Mouse (Mus musculus) testis, adult 2 months (tissue): ENCODE measurements at regions not wholly inside any gene's neighbourhood (a gene's known extent, or its start where the extent isn't known, plus 50 kb on each side); places are given as distances from the start of the nearest gene placed in this dataset.

Experiments
- H3K27ac ChIP-seq: fragments of 200-500 bp; 2 replicates; pipeline ENCODE4 v1.5.1; 2012; ENCODE audit warnings: low read depth, low read length; ENCODE audit not compliant: control insufficient read depth, insufficient read depth
- H3K27me3 ChIP-seq: fragments of 200-500 bp; 2 replicates; pipeline ENCODE4 v1.6.1; 2012; ENCODE audit warnings: mild to moderate bottlenecking, low read length, moderate library complexity; ENCODE audit not compliant: control insufficient read depth, insufficient read depth
- H3K36me3 ChIP-seq: fragments of 200-500 bp; 2 replicates; pipeline ENCODE4 v1.6.1; 2012; ENCODE audit warnings: mild to moderate bottlenecking, low read length; ENCODE audit not compliant: control insufficient read depth, insufficient read depth
- H3K4me1 ChIP-seq: fragments of 200-500 bp; 2 replicates; pipeline ENCODE4 v1.6.1; 2012; ENCODE audit warnings: low read length; ENCODE audit not compliant: control insufficient read depth, insufficient read depth
- H3K4me3 ChIP-seq: fragments of 200-500 bp; 2 replicates; pipeline ENCODE4 v1.5.1; 2012; ENCODE audit warnings: low read depth, mild to moderate bottlenecking, low read length, moderate library complexity, mixed read lengths; ENCODE audit not compliant: control insufficient read depth
- CTCF ChIP-seq: fragments of 200-500 bp; IDR thresholded peaks from 2 replicates; pipeline ENCODE4 v1.5.1; 2012; ENCODE audit warnings: low read depth, mild to moderate bottlenecking, inconsistent platforms, low read length, moderate library complexity; ENCODE audit not compliant: control insufficient read depth, insufficient read depth, insufficient replicate concordance
- POLR2A ChIP-seq: fragments of 200-500 bp; IDR thresholded peaks from 2 replicates; pipeline ENCODE4 v1.6.1; 2012; ENCODE audit warnings: low read depth, mild to moderate bottlenecking, inconsistent platforms, low read length, moderate library complexity; ENCODE audit not compliant: control insufficient read depth

DNA sequence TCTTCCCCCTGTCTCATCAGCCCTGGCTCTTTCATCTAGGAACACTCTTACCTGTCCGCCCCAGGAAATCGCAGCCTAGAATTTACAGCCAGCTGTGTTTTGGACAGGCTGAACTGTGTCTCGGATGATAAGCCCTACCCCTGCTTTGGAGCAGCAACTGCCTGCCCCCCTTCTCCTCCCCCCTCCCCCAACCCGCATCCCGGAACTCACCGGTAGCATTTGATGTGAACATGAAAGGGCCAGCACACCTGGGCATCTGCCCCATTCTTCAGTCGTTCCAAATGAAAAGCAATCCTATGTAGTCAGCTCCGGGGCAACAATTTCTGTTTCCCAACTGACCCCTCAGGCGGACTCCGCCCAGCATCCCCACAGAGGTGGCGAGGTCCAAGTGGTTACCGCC lies 130.1 kb upstream of the Ctnnb1 start:
- TF ChIP-seq CTCF (no peak), POLR2A (no peak)
- Histone ChIP-seq H3K36me3 (no peaks in the 10 kb centered on the region), H3K27ac (no peak overlapping the region), H3K4me3 (no peak overlapping the region), H3K27me3 (no peaks in the 10 kb centered on the region), H3K4me1 (peaks cover 2% of the 10 kb centered on the region)

- Histone ChIP-seq H3K4me3 (no peak overlapping the region), H3K4me1 (peaks cover 2% of the 10 kb centered on the region), H3K27ac (no peak overlapping the region), H3K27me3 (no peaks in the 10 kb centered on the region), H3K36me3 (no peaks in the 10 kb centered on the region)
- TF ChIP-seq CTCF (no peak), POLR2A (no peak)
Observed at GRCm38 (mm10) chr9:120802646-120803045, 126.4 kb upstream of the Ctnnb1 start.

GRCm38 (mm10) chr9:120804760-120805294 lies 124.2 kb upstream of the Ctnnb1 start:
- H3K27ac ChIP-seq = no peak overlapping the region; the same call in 1 of the 2 replicates
- TF ChIP-seq CTCF (no peak), POLR2A (no peak)
- H3K27me3 ChIP-seq = no peaks in the 10 kb centered on the region
- H3K4me1 ChIP-seq = no peaks in the 10 kb centered on the region
- no peaks in the 10 kb centered on the region for H3K36me3 ChIP-seq
- no peak overlapping the region for H3K4me3 ChIP-seq

DNA sequence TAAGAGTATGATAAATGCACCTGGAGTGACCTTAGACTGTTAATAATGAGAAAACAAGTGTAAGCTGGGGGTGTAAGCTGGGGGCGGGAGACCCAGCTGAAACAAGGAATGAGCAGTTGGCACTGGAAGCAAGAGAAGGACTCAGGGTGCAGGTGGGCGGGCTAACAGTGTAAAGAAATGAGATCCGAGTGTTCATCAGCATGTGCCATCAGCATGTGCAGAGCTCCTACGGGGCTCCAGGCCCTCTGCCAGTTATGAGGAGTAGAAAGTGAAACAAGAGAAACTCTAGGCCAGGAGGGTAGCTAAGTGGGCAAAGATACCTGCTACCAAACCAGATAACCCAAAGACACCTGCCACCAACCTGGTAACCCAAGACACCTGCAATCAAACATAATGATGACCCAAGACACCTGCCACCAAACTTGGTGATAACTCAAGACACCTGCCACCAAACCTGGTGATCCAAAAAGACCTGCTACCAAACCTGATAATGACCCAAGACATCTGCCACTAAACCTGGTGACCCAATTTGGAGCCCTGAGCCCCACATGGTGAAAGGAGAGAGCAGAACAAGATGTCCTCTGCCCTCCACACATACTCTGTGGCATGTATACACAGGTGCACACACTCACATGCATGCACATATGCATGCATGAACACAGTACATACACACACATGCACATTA lies 120.1 kb upstream of the Ctnnb1 start:
- H3K27me3 ChIP-seq = no peaks in the 10 kb centered on the region
- TF ChIP-seq POLR2A (no peak), CTCF (no peak)
- H3K4me1 ChIP-seq = peaks cover 3% of the 10 kb centered on the region; the same call in 1 of the 2 replicates
- H3K36me3 ChIP-seq = no peaks in the 10 kb centered on the region
- H3K4me3 ChIP-seq = no peak overlapping the region
- H3K27ac ChIP-seq = no peak overlapping the region

- Histone ChIP-seq H3K27me3 (no peaks in the 10 kb centered on the region), H3K4me3 (no peak overlapping the region), H3K27ac (no peak overlapping the region), H3K4me1 (peaks cover 3% of the 10 kb centered on the region; the same call in 1 of the 2 replicates), H3K36me3 (no peaks in the 10 kb centered on the region)
- TF ChIP-seq POLR2A (no peak), CTCF (no peak)
Observed at GRCm38 (mm10) chr9:120811522-120811921, 117.5 kb upstream of the Ctnnb1 start.

- Histone ChIP-seq H3K36me3 (no peaks in the 10 kb centered on the region), H3K4me1 (peaks cover 3% of the 10 kb centered on the region; the same call in 1 of the 2 replicates), H3K27me3 (no peaks in the 10 kb centered on the region), H3K27ac (no peak overlapping the region), H3K4me3 (no peak overlapping the region)
- TF ChIP-seq POLR2A (no peak), CTCF (no peak)
Observed at GRCm38 (mm10) chr9:120812667-120813210, 116.3 kb upstream of the Ctnnb1 start.

- H3K4me1 ChIP-seq = peaks cover 5% of the 10 kb centered on the region; the same call in 1 of the 2 replicates
- no peaks in the 10 kb centered on the region for H3K36me3 ChIP-seq
- no peak overlapping the region for H3K27ac ChIP-seq
- no peaks in the 10 kb centered on the region for H3K27me3 ChIP-seq
- no peak for TF ChIP-seq POLR2A
- no peak for TF ChIP-seq CTCF
- H3K4me3 ChIP-seq = no peak overlapping the region
Observed at GRCm38 (mm10) chr9:120814286-120814685, 114.7 kb upstream of the Ctnnb1 start.
